Mouse (Mus musculus) midbrain, embryonic 16.5 days (tissue): ENCODE data around the gene Atad1. TPM values are rescaled to one million over a fixed set of nuclear protein-coding genes. Genes with fewer than 3 reads are reported as not detected.

Experiments used
- ATAC-seq: fragments of 200-750 bp; cut with Nextera tagmentation; 2 replicates; pipeline ENCODE4 v1.8.0; 2017; ENCODE audit warnings: moderate TSS enrichment
- H3K27ac ChIP-seq: fragments of 300-500 bp; sonication (generic); 2 replicates; pipeline ENCODE4 v1.5.1; 2014; ENCODE audit warnings: mild to moderate bottlenecking, low read length, mixed read lengths
- H3K27me3 ChIP-seq: fragments of 300-500 bp; sonication (generic); 2 replicates; pipeline ENCODE4 v1.6.1; 2014; ENCODE audit warnings: low read depth, low read length, mixed read lengths; ENCODE audit not compliant: control insufficient read depth, insufficient read depth
- H3K36me3 ChIP-seq: fragments of 300-500 bp; sonication (generic); 2 replicates; pipeline ENCODE4 v1.6.1; 2014; ENCODE audit warnings: mild to moderate bottlenecking, low read length, moderate library complexity, mixed read lengths; ENCODE audit not compliant: control insufficient read depth, insufficient read depth
- H3K4me1 ChIP-seq: fragments of 300-500 bp; sonication (generic); 2 replicates; pipeline ENCODE4 v1.6.1; 2014; ENCODE audit warnings: mild to moderate bottlenecking, low read length, mixed read lengths; ENCODE audit not compliant: control insufficient read depth, insufficient read depth
- H3K4me2 ChIP-seq: fragments of 300-500 bp; sonication (generic); 2 replicates; pipeline ENCODE4 v1.6.1; 2014; ENCODE audit warnings: mild to moderate bottlenecking, low read length, mixed read lengths
- H3K4me3 ChIP-seq: fragments of 300-500 bp; sonication (generic); 2 replicates; pipeline ENCODE4 v1.5.1; 2014; ENCODE audit warnings: low read depth, mild to moderate bottlenecking, low read length, moderate library complexity, mixed read lengths
- H3K9ac ChIP-seq: fragments of 300-500 bp; sonication (generic); 2 replicates; pipeline ENCODE4 v1.6.1; 2014; ENCODE audit warnings: low read depth, low read length, mixed read lengths
- H3K9me3 ChIP-seq: fragments of 300-500 bp; sonication (generic); replicated peaks from 2 replicates; pipeline ENCODE4 v1.6.1; 2014; ENCODE audit warnings: mild to moderate bottlenecking, low read length, mixed read lengths; ENCODE audit not compliant: control insufficient read depth, poor library complexity, severe bottlenecking
- WGBS: fragments of 180-500 bp; shearing (Covaris S2); extraction: QIAGEN DNeasy Blood & Tissue Kit; methylation state at CpG from one replicate; pipeline ENCODE4 v1.1.7; 2014; 5-methylcytosine and 5-hydroxymethylcytosine counted together
- polyA plus RNA-seq: library from polyadenylated mRNA; unstranded; fragments of >200 nt; fragmentation: Nextera tagmentation; extraction: Ambion mirVana; gene quantifications from 2 replicates; pipeline ENCODE4 v1.2.1, GENCODE M21; 2015

Gene Atad1
- polyA plus RNA-seq, 1 experiment from 2014 or later, result 116 TPM

- no peaks in the 10 kb centered on the region for H3K36me3 ChIP-seq
- 2% methylated on average over 8 of the region's 8 CpGs for WGBS
- peaks cover 33% of the 10 kb centered on the region for H3K4me1 ChIP-seq
- H3K9ac ChIP-seq, result peak overlapping the region; percentile 98
- ATAC-seq, result no peak
- H3K4me2 ChIP-seq, result peak overlapping the region; percentile 63
- peak overlapping the region; percentile 69 for H3K4me3 ChIP-seq
- H3K27me3 ChIP-seq, result no peaks in the 10 kb centered on the region
- H3K9me3 ChIP-seq, result no peaks in the 10 kb centered on the region
- no peak overlapping the region for H3K27ac ChIP-seq
These were observed 19.9 kb upstream of the Atad1 start for GRCm38 (mm10) chr19:32759357-32760024.

GRCm38 (mm10) chr19:32758793-32759161 is 19.2 kb upstream of the Atad1 start:
- Histone ChIP-seq H3K4me3 (peak overlapping the region; percentile 69), H3K9me3 (no peaks in the 10 kb centered on the region), H3K4me2 (peak overlapping the region; percentile 63), H3K4me1 (peaks cover 31% of the 10 kb centered on the region), H3K27ac (peak overlapping the region; percentile 99), H3K9ac (peak overlapping the region; percentile 98), H3K27me3 (no peaks in the 10 kb centered on the region), H3K36me3 (no peaks in the 10 kb centered on the region)
- no peak for ATAC-seq
- WGBS, result under 1% methylated on average over 11 of the region's 11 CpGs

- Histone ChIP-seq H3K4me1 (peaks cover 28% of the 10 kb centered on the region), H3K9me3 (no peaks in the 10 kb centered on the region), H3K4me2 (peak overlapping the region; percentile 63), H3K9ac (peak overlapping the region; percentile 98), H3K36me3 (no peaks in the 10 kb centered on the region), H3K4me3 (peak overlapping the region; percentile 69), H3K27me3 (no peaks in the 10 kb centered on the region), H3K27ac (peak overlapping the region; percentile 99)
- WGBS, result under 1% methylated on average over 42 of the region's 69 CpGs
- ATAC-seq, result peak; percentile 12
These were observed 18.5 kb upstream of the Atad1 start for GRCm38 (mm10) chr19:32757831-32758792.

- H3K4me1 ChIP-seq, result peaks cover 20% of the 10 kb centered on the region
- H3K27me3 ChIP-seq, result no peaks in the 10 kb centered on the region
- peak; percentile 93 for ATAC-seq
- H3K9me3 ChIP-seq, result no peaks in the 10 kb centered on the region
- peak within 1 kb of the TSS; percentile 85 for H3K4me2 ChIP-seq
- H3K27ac ChIP-seq, result peak within 1 kb of the TSS; percentile 99
- peak within 1 kb of the TSS; percentile 69 for H3K4me3 ChIP-seq
- no peaks in the 10 kb centered on the region for H3K36me3 ChIP-seq
- peak within 1 kb of the TSS; percentile 98 for H3K9ac ChIP-seq
- 0% methylated on average over 65 of the region's 77 CpGs for WGBS
These were observed 17.5 kb upstream of the Atad1 start, which contains the start of gene Pten for GRCm38 (mm10) chr19:32756900-32757725. TSS of gene Pten (plus strand) at chr19:32757497.

GRCm38 (mm10) chr19:32756636-32756899 is 17.0 kb upstream of the Atad1 start:
- no peaks in the 10 kb centered on the region for H3K36me3 ChIP-seq
- under 1% methylated on average over 14 of the region's 14 CpGs for WGBS
- peak; percentile 72 for ATAC-seq
- peak overlapping the region; percentile 95 for H3K9ac ChIP-seq
- H3K27me3 ChIP-seq, result no peaks in the 10 kb centered on the region
- H3K4me3 ChIP-seq, result peak overlapping the region; percentile 69
- peak overlapping the region; percentile 99 for H3K27ac ChIP-seq
- H3K4me1 ChIP-seq, result peaks cover 20% of the 10 kb centered on the region
- H3K9me3 ChIP-seq, result no peaks in the 10 kb centered on the region
- H3K4me2 ChIP-seq, result peak overlapping the region; percentile 85

- Histone ChIP-seq H3K27me3 (no peaks in the 10 kb centered on the region), H3K4me1 (peaks cover 17% of the 10 kb centered on the region), H3K9me3 (no peaks in the 10 kb centered on the region), H3K4me2 (peak overlapping the region; percentile 85), H3K36me3 (no peaks in the 10 kb centered on the region), H3K9ac (peak overlapping the region; percentile 95), H3K27ac (peak overlapping the region; percentile 99), H3K4me3 (peak overlapping the region; percentile 69)
- peak; percentile 85 for ATAC-seq
- under 1% methylated on average over 51 of the region's 53 CpGs for WGBS
These were observed 16.4 kb upstream of the Atad1 start for GRCm38 (mm10) chr19:32755792-32756635.

- peaks cover 12% of the 10 kb centered on the region for H3K4me1 ChIP-seq
- H3K27ac ChIP-seq, result peak overlapping the region; percentile 99
- H3K9ac ChIP-seq, result peak overlapping the region; percentile 95
- 5% methylated on average over 12 of the region's 12 CpGs for whole genome bisulfite sequencing
- peak overlapping the region; percentile 69 for H3K4me3 ChIP-seq
- ATAC-seq, result no peak
- H3K9me3 ChIP-seq, result no peaks in the 10 kb centered on the region
- H3K36me3 ChIP-seq, result no peaks in the 10 kb centered on the region
- H3K27me3 ChIP-seq, result no peaks in the 10 kb centered on the region
- peak overlapping the region; percentile 85 for H3K4me2 ChIP-seq
These were observed 15.7 kb upstream of the Atad1 start for GRCm38 (mm10) chr19:32755104-32755791.
